Mouse (Mus musculus) C2C12 (cell line): ENCODE results near the gene Pfkl.

ENCODE experiments used
- CEBPB ChIP-seq: IDR thresholded peaks from one replicate; pipeline ENCODE4 v1.6.1; 2011; ENCODE audit warnings: low read depth, mild to moderate bottlenecking, control low read depth, moderate library complexity
- CTCF ChIP-seq: IDR thresholded peaks from one replicate; pipeline ENCODE4 v1.5.1; 2011; ENCODE audit not compliant: control insufficient read depth, insufficient read depth, insufficient read length
- MAX ChIP-seq: IDR thresholded peaks from one replicate; pipeline ENCODE4 v1.6.1; 2011; ENCODE audit warnings: mild to moderate bottlenecking, control low read depth
- MYOD1 ChIP-seq: IDR thresholded peaks from one replicate; pipeline ENCODE4 v1.6.1; 2011; ENCODE audit warnings: low read depth; ENCODE audit not compliant: control insufficient read depth, insufficient read length
- MYOG ChIP-seq: IDR thresholded peaks from one replicate; pipeline ENCODE4 v1.6.1; 2011; ENCODE audit not compliant: control insufficient read depth, insufficient read length; ENCODE audit errors: extremely low read depth

DNA sequence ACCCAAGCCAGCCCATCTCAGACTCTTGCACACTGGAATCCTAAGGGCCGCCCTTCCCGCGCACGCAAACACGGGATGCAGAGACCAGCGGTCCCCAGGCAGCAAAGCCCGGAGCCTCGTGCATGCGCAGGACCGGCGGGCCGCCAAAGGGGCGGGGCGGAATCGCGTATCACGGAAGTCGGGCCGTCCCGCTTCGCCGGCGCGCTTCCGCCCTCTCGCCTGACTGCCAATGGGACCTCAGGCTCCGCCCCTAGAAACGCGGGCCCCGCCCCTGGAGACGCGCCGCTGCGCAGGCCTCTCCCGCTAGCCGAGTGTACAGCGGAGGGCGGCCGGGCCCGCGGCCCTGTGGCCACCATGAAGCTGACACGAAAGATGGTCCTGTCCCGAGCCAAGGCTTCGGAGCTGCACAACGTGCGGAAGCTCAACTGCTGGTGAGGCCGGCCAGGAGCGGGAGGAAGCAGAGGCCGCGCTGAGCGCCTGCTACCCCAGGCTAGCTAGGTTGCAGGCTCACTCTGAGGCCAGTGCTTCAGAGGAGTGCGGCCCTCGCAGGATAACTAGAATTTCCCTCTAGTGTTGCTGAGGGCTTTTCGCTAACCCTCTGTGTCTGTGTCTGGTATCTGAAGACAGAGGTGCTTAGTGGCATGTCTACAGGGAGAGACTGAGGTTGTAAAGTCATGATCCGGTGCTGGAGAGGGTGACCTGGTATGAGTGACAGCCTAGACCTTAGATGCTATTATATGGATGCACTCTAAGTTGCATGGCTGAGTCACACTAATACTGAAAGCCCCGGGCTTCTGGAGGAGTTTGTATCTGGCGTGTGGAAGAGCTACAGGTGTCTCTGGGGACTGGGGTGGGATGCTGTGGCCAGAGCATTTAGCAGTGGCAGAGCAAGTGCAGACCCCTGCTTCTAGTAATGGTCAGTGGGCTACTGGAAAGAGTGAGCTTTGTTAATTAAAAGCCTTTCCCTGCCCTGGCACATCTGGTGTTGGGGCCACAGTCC lies 31.2 kb downstream of the Pfkl start, which contains the start of gene 1810043G02Rik:
- TF ChIP-seq CTCF, result no peak
- TF ChIP-seq MAX, result peak; percentile 76
- no peak for TF ChIP-seq MYOG
- TF ChIP-seq CEBPB, result no peak
- no peak for TF ChIP-seq MYOD1
